ENCODE assay signal across 9 mouse cellular contexts in genomic region chr4:45406397-45406796, GRCm38 (mm10). TPM values are rescaled to one million over a fixed set of nuclear protein-coding genes. Genes with fewer than 3 reads are reported as not detected.
DNase-seq lines count a peak whose midpoint lies in the region; ATAC-seq and TF ChIP-seq lines count a peak whose summit lies in the region.
"Had no signal": no experiment of that assay in that cellular context is flagged by ENCODE, and none has a peak within 500 bp of the region (broad histone marks: within the 10 kb centered on the region; RNA-seq: fewer than 3 reads in every experiment).

No protein-coding gene starts in this region.

- H3K9ac ChIP-seq in hindbrain, embryonic 11.5 days (ENCODE audit: low read depth, low read length) = peak overlapping the region; percentile 42; the same call in 1 of the 2 replicates
- H3K9ac ChIP-seq in liver, postnatal 0 days (replicated peaks) = peak overlapping the region; percentile 99

- H3K9me3 ChIP-seq in hindbrain, embryonic 11.5 days (ENCODE audit: control insufficient read depth, low read length) = no peaks in the 10 kb centered on the region
- no peaks in the 10 kb centered on the region for H3K9me3 ChIP-seq in liver, postnatal 0 days (ENCODE audit: low read length)

- peak overlapping the region; percentile 23; the same call in 1 of the 2 replicates for H3K4me2 ChIP-seq in hindbrain, embryonic 11.5 days (replicated peaks; ENCODE audit: low read depth, low read length)
- H3K4me2 ChIP-seq in liver, postnatal 0 days (ENCODE audit: low read depth, low read length) = peak overlapping the region; percentile 79

- H3K4me1 ChIP-seq in hindbrain, embryonic 11.5 days (replicated peaks; ENCODE audit: control insufficient read depth, insufficient read depth, low read length) = no peaks in the 10 kb centered on the region
- peaks cover 23% of the 10 kb centered on the region for H3K4me1 ChIP-seq in liver, postnatal 0 days (ENCODE audit: insufficient read depth)

- peaks cover 10% of the 10 kb centered on the region; the same call in 1 of the 2 replicates for H3K36me3 ChIP-seq in hindbrain, embryonic 11.5 days (ENCODE audit: control insufficient read depth, insufficient read depth, low read length)
- H3K36me3 ChIP-seq in liver, postnatal 0 days (replicated peaks; ENCODE audit: insufficient read depth, low read length) = peaks cover 22% of the 10 kb centered on the region

- no peak for ATAC-seq in hindbrain, embryonic 11.5 days (ENCODE audit: low FRiP score)
- ATAC-seq in liver, postnatal 0 days = no peak

- H3K27ac ChIP-seq in hindbrain, embryonic 11.5 days (ENCODE audit: low read depth, low read length) = no peak overlapping the region
- peak overlapping the region; percentile 95 for H3K27ac ChIP-seq in liver, postnatal 0 days (ENCODE audit: low read depth)

- WGBS in hindbrain, embryonic 11.5 days = 73% methylated on average over 7 of the region's 7 CpGs
- WGBS in liver, postnatal 0 days (ENCODE audit: insufficient replicate concordance) = 66% methylated on average over 7 of the region's 7 CpGs

- no peak overlapping the region for H3K4me3 ChIP-seq in hindbrain, embryonic 11.5 days (ENCODE audit: low read depth, low read length)
- H3K4me3 ChIP-seq in liver, postnatal 0 days (ENCODE audit: low read depth, low read length) = peak overlapping the region; percentile 95

- no peak for TF ChIP-seq CTCF in liver, postnatal 0 days (IDR thresholded peaks at IDR 0.05; ENCODE audit: low read depth)

- TF ChIP-seq EP300 in liver, postnatal 0 days (IDR thresholded peaks at IDR 0.05; ENCODE audit: low read depth) = no peak

- H3K27me3 ChIP-seq in hindbrain, embryonic 11.5 days (ENCODE audit: control insufficient read depth, insufficient read depth, low read length) = no peaks in the 10 kb centered on the region
- no peaks in the 10 kb centered on the region for H3K27me3 ChIP-seq in liver, postnatal 0 days (ENCODE audit: insufficient read depth, low read length)

- DNase-seq in adrenal gland, postnatal 14 days = peak; percentile 26
- no peak for DNase-seq in adrenal gland, postnatal 10 days
- peak; percentile 66 for DNase-seq in 416B (ENCODE audit: low read depth)
- DNase-seq in hindbrain, embryonic 11.5 days (ENCODE audit: low spot score) = no peak
- DNase-seq in liver, postnatal 0 days = no peak
- no peak for DNase-seq in cerebellum, postnatal 4 days (ENCODE audit: low spot score in 2 of 2)
- DNase-seq in spleen, adult 18-20 months = no peak
- DNase-seq in gastrocnemius, postnatal 25 days = no peak
- DNase-seq: adrenal gland, postnatal 25 days had no signal

RNA-seq across cellular contexts. Expression of gene Slc25a51, which starts 2.2 kb away (rescaled TPM):
- total RNA-seq in adrenal gland, postnatal 14 days (2021) = 449 and 529 TPM in 2 replicates
- 100 to 1,000 TPM; 360 to 448 TPM for total RNA-seq in adrenal gland, postnatal 10 days (2021)
- 67.1 and 73.3 TPM in 2 replicates for polyA plus RNA-seq in hindbrain, embryonic 11.5 days (2014; fragmentation: Nextera tagmentation; extraction: Ambion mirVana)
- 40.0 and 41.0 TPM in 2 replicates for polyA plus RNA-seq in liver, postnatal 0 days (2015; fragmentation: Nextera tagmentation; extraction: Ambion mirVana)
- total RNA-seq in gastrocnemius, postnatal 25 days (2021) = 10 to 100 TPM; 74.9 to 77.3 TPM

Comparison
In these comparisons a context has a peak if more than half of its experiments do, and no peak if none do; other contexts are left out.
1. DNase-seq: peak in adrenal gland, postnatal 14 days (single experiment) and 416B (single experiment); none in adrenal gland, postnatal 10 days (single experiment), hindbrain, embryonic 11.5 days (single experiment), liver, postnatal 0 days (single experiment), cerebellum, postnatal 4 days (0 of 2), spleen, adult 18-20 months (0 of 2) and gastrocnemius, postnatal 25 days (single experiment).